Mouse (Mus musculus) ES-E14 (cell line): ENCODE data around the gene Mief2. TPM values are rescaled to one million over a fixed set of nuclear protein-coding genes. Genes with fewer than 3 reads are reported as not detected.

Experiments used
- DNase-seq: peaks from one replicate; pipeline ENCODE4 v3.0.0-alpha.2; 2013; ENCODE audit warnings: low read depth, low spot score
- H3K27ac ChIP-seq: 2 replicates; pipeline ENCODE4 v1.5.1; 2012; ENCODE audit warnings: low read depth, mild to moderate bottlenecking, low read length, moderate library complexity, mixed read lengths; ENCODE audit not compliant: poor library complexity, insufficient read depth, severe bottlenecking
- H3K36me3 ChIP-seq: 2 replicates; pipeline ENCODE4 v1.6.1; 2012; ENCODE audit warnings: mild to moderate bottlenecking, low read length, moderate library complexity, mixed read lengths; ENCODE audit not compliant: control insufficient read depth, poor library complexity, insufficient read depth, severe bottlenecking
- H3K4me1 ChIP-seq, 2 experiments: fragments of 150-350 bp in 1 of 2; sonication (generic) in 1 of 2; 2 replicates each; pipeline ENCODE4 v1.6.1; 2012; ENCODE audit warnings: low read length in 2 of 2, mild to moderate bottlenecking in 1 of 2, mixed read lengths in 1 of 2; ENCODE audit not compliant: control insufficient read depth in 2 of 2, insufficient read depth in 2 of 2, poor library complexity in 1 of 2
- H3K4me3 ChIP-seq, 2 experiments: fragments of 150-350 bp in 1 of 2; sonication (generic) in 1 of 2; 2 replicates each; pipeline ENCODE4 v1.5.1; 2012; ENCODE audit warnings: low read length in 2 of 2, low read depth in 1 of 2, mild to moderate bottlenecking in 1 of 2, mixed read lengths in 1 of 2; ENCODE audit not compliant: insufficient read depth in 1 of 2, poor library complexity in 1 of 2, severe bottlenecking in 1 of 2
- H3K9ac ChIP-seq: 2 replicates; pipeline ENCODE4 v1.6.1; 2012; ENCODE audit warnings: low read depth, mild to moderate bottlenecking, low read length, mixed read lengths; ENCODE audit not compliant: poor library complexity, insufficient read depth, severe bottlenecking
- H3K9me3 ChIP-seq: fragments of 150-350 bp; sonication (generic); 2 replicates; pipeline ENCODE4 v1.6.1; 2012; ENCODE audit warnings: low read depth, mild to moderate bottlenecking, low read length; ENCODE audit not compliant: control insufficient read depth, insufficient read depth
- CHD2 ChIP-seq: IDR thresholded peaks from 2 replicates; pipeline ENCODE4 v1.6.1; 2014; ENCODE audit warnings: mild to moderate bottlenecking, low read depth, low read length, inconsistent platforms
- HCFC1 ChIP-seq: IDR thresholded peaks from 2 replicates; pipeline ENCODE4 v1.6.1; 2012; ENCODE audit warnings: low read length, inconsistent platforms, borderline replicate concordance; ENCODE audit not compliant: insufficient read depth
- MAFK ChIP-seq: IDR thresholded peaks from 2 replicates; pipeline ENCODE4 v1.6.1; 2014; ENCODE audit warnings: mild to moderate bottlenecking, low read depth, low read length, inconsistent platforms; ENCODE audit not compliant: insufficient read depth
- ZC3H11A ChIP-seq: IDR thresholded peaks from 2 replicates; pipeline ENCODE4 v1.6.1; 2012; ENCODE audit warnings: low read depth, mild to moderate bottlenecking, inconsistent platforms, low read length, borderline replicate concordance
- ZNF384 ChIP-seq: IDR thresholded peaks from 2 replicates; pipeline ENCODE4 v1.6.1; 2012; ENCODE audit warnings: low read depth, low read length, inconsistent platforms
- in situ Hi-C, 2 experiments: fragments of 600-800 bp; cut with MboI; formaldehyde crosslinking; loops; one replicate each; pipeline ENCODE4 v1.15.1; 2025; ENCODE audit warnings: low sequenced_read_pairs in 2 of 2, inconsistent platforms in 1 of 2; ENCODE audit not compliant: unreplicated experiment in 2 of 2
- total RNA-seq: library from RNA; depleted of rRNA; stranded (reverse); fragments of 300-350 nt; gene quantifications from 2 replicates; pipeline ENCODE4 v1.2.3, GENCODE M21; 2012; rRNA removed

The Mief2 gene
- total RNA-seq, 1 experiment: 24.8 TPM

- TF ChIP-seq MAFK: no peak
- TF ChIP-seq ZC3H11A: no peak
- no peak for TF ChIP-seq HCFC1
- TF ChIP-seq CHD2: no peak
- TF ChIP-seq ZNF384: no peak
- Histone ChIP-seq H3K27ac (no peak overlapping the region), H3K4me1 (peaks cover 5 to 9% of the 10 kb centered on the region in 2 experiments; a peak in 3 of 4 replicates), H3K9me3 (no peaks in the 10 kb centered on the region), H3K9ac (peak overlapping the region; percentile 8), H3K4me3 (peak overlapping the region in 1 of 2 experiments; percentile 17; a peak in 2 of 4 replicates), H3K36me3 (peaks cover 33% of the 10 kb centered on the region)
- in situ Hi-C loops: no loop called here
- no peak for DNase-seq
These were observed 51.5 kb downstream of the Mief2 start for GRCm38 (mm10) chr11:60779673-60780189.

Other genes with a start within 250 kb of the Mief2 start
- 23.4 and 27.6 TPM in 2 replicates for gene Alkbh5, start 192.0 kb upstream of the Mief2 start, total RNA-seq
- 25.5 and 33.0 TPM in 2 replicates for gene Llgl1, start 28.7 kb upstream of the Mief2 start, total RNA-seq
- 53.3 and 55.3 TPM in 2 replicates for gene Flii, start 1.1 kb upstream of the Mief2 start, total RNA-seq
- 19.7 and 20.0 TPM in 2 replicates for gene Top3a, start 49.0 kb downstream of the Mief2 start, total RNA-seq
- gene Smcr8, start 49.1 kb downstream of the Mief2 start, total RNA-seq: 23.1 and 27.4 TPM in 2 replicates
- 103 and 115 TPM in 2 replicates for gene Shmt1, start 83.3 kb downstream of the Mief2 start, total RNA-seq
- gene Dhrs7b, start 102.2 kb downstream of the Mief2 start, total RNA-seq: 102 and 142 TPM in 2 replicates
- 42.6 and 50.0 TPM in 2 replicates for gene Tmem11, start 150.9 kb downstream of the Mief2 start, total RNA-seq
- gene Natd1, start 186.4 kb downstream of the Mief2 start, total RNA-seq: 11.0 and 14.6 TPM in 2 replicates
- gene Map2k3, start 203.6 kb downstream of the Mief2 start, total RNA-seq: 26.9 and 30.3 TPM in 2 replicates